Mouse (Mus musculus): ENCODE data around the gene Galnt18. TPM values are rescaled to one million over a fixed set of nuclear protein-coding genes. Genes with fewer than 3 reads are reported as not detected.

The Galnt18 gene
- 17.9 and 18.8 TPM in 2 replicates for polyA plus RNA-seq (2015; fragmentation: Nextera tagmentation; extraction: Ambion mirVana)

DNA sequence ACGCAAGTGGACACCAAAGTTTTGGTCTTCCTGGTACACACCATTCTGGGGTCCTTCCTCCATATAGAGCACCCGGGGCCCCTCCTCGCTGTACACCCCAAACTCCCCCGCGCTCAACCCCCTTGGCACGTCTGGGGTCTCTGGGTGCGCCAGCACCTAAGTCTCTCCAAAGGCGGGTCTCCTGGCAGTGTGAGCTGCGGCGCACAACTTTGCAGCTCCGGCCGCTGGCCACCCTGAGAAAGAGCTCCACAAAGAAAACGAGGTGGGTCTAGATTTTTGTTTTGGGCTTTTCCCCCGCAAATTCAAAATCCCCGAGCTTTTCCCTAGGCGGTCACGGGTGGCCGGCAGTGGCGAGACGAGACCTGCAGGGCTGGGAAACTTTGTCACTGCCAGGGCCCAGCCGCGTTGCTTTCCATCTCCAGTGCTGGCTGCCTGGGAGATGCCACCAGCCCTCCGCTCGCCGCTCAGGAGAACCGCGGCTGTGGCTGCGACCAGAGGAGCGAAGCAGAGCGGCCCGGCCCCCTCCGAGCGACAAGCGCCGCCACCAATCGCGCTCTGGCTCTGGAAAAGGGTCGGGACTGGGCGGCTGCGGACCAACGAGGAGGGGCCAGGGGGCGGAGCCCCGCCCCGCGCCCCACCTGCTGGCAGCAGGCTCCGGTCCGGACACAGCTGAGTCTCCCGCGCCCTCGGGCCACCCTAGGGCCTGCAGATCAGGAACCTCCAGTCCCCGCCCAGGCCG, at the start of gene Galnt18:
Gene Galnt18 (minus strand): TSS at position 474 of the 739 bp plus-strand sequence.
- peaks cover 35% of the 10 kb centered on the region for H3K27me3 ChIP-seq
- peak; percentile 97 for ATAC-seq (ENCODE audit: low FRiP score, low read depth)
- H3K36me3 ChIP-seq: no peaks in the 10 kb centered on the region; the same call in 1 of the 2 replicates
- H3K9ac ChIP-seq: peak within 1 kb of the TSS; percentile 61
- peak within 1 kb of the TSS; percentile 94 for H3K4me2 ChIP-seq (replicated peaks)
- WGBS: under 1% methylated on average over 52 of the region's 52 CpGs
- peak within 1 kb of the TSS; percentile 57 for H3K4me3 ChIP-seq
- peaks cover 22% of the 10 kb centered on the region; the same call in 1 of the 2 replicates for H3K4me1 ChIP-seq
- H3K27ac ChIP-seq: no peak within 1 kb of the TSS
- no peaks in the 10 kb centered on the region for H3K9me3 ChIP-seq

DNA sequence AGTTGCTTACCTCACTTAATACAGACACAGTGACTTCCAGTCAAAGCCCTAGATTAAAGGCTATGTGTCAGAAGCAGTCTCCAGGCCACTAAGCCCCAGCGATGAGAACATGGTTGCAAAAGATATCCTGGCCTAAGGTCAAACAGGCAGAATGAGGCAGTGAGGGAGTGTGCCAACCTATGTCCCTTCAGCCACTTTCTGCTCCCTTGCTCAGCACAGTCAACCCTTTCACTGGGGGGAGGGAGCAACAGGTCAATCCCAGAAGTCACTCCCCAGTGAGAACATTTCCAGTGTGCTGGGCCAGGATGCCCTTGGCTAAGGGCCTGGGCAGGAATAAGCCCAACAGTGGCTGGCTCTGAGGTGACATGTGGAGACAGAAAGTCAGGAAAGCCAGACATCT, 47.6 kb upstream of the Galnt18 start:
- no peak for ATAC-seq (ENCODE audit: low FRiP score, low read depth)
- Histone ChIP-seq H3K27ac (no peak overlapping the region), H3K9ac (no peak overlapping the region), H3K9me3 (no peaks in the 10 kb centered on the region), H3K36me3 (no peaks in the 10 kb centered on the region), H3K4me3 (no peak overlapping the region), H3K27me3 (no peaks in the 10 kb centered on the region), H3K4me1 (no peaks in the 10 kb centered on the region), H3K4me2 (replicated peaks) (no peak overlapping the region)
- 94% methylated on average over 1 of the region's 1 CpGs for WGBS

DNA sequence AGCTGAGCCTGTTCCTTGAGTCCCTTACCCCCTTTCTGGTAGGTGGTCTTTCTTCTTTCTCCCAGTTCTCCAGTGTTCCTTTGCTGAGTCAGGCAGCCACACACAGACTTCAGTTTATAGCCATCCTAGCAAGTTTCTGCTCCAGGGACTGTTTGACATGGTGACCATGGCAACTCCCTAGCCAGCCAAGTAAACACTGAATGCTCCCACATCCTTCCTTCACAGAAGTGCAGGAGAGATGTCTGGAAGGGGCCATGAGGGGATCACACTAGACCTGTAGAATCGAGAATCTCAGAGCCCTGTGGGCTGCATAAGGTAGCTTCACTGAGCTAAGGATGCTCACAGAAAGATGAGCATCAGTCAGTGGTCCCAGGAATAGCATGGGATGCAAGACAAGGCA, 33.3 kb upstream of the Galnt18 start:
- peaks cover 5% of the 10 kb centered on the region for H3K4me1 ChIP-seq
- no peak for ATAC-seq (ENCODE audit: low FRiP score, low read depth)
- no peak overlapping the region for H3K9ac ChIP-seq
- H3K27ac ChIP-seq: no peak overlapping the region
- H3K9me3 ChIP-seq: no peaks in the 10 kb centered on the region
- no peak overlapping the region for H3K4me2 ChIP-seq (replicated peaks)
- no peaks in the 10 kb centered on the region for H3K36me3 ChIP-seq
- WGBS: 46% methylated on average over 1 of the region's 1 CpGs
- no peaks in the 10 kb centered on the region for H3K27me3 ChIP-seq
- H3K4me3 ChIP-seq: no peak overlapping the region

DNA sequence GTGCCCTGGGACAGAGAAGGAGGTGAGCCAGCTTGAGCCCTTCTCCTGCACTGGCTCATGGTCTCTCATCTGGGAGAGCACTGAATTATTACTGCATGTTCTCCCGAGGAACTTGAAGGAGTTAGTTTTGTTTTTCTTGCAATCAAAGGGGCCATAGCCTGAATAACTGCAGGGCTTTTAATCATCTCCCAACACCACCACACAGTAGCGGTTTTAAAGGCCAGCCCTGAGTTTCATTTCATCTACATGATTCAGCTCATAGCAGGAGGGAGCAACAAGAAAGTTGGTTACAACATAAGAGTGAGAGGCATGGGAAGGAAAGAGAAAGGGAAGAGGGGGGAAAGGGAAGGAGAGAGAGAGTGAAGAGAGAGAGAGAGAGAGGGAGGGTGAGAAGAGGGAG, 31.3 kb upstream of the Galnt18 start:
- no peaks in the 10 kb centered on the region for H3K36me3 ChIP-seq
- H3K27me3 ChIP-seq: no peaks in the 10 kb centered on the region
- WGBS: 32% methylated on average over 2 of the region's 2 CpGs
- no peak overlapping the region for H3K9ac ChIP-seq
- no peak for ATAC-seq (ENCODE audit: low FRiP score, low read depth)
- no peak overlapping the region for H3K4me3 ChIP-seq
- H3K27ac ChIP-seq: no peak overlapping the region
- no peak overlapping the region for H3K4me2 ChIP-seq (replicated peaks)
- no peaks in the 10 kb centered on the region for H3K9me3 ChIP-seq
- H3K4me1 ChIP-seq: peaks cover 5% of the 10 kb centered on the region

DNA sequence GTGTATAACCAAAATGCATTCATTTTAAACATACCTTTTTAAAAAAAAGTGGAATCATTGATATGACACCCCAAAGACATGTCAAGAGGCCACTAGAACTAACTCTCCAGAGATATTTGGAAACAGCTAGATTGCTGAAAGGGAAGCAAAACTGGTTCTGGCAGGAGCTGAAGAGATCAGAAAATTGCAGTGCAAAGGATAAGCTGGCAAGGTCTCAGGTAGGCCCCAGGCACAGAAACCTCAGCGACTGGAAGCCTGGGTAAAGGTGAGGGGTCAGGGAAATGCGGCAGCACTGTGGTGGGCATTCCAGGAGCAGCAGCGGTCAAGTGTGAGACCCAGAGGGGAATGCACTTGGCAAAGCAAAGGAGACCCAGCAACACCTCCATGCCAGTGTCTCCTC, 30.0 kb upstream of the Galnt18 start:
- no peak overlapping the region for H3K4me3 ChIP-seq
- H3K36me3 ChIP-seq: no peaks in the 10 kb centered on the region
- H3K9me3 ChIP-seq: no peaks in the 10 kb centered on the region
- no peak overlapping the region for H3K9ac ChIP-seq
- no peak overlapping the region for H3K4me2 ChIP-seq (replicated peaks)
- no peak for ATAC-seq (ENCODE audit: low FRiP score, low read depth)
- H3K27me3 ChIP-seq: no peaks in the 10 kb centered on the region
- H3K4me1 ChIP-seq: peaks cover 5% of the 10 kb centered on the region
- 62% methylated on average over 3 of the region's 3 CpGs for WGBS
- H3K27ac ChIP-seq: no peak overlapping the region

DNA sequence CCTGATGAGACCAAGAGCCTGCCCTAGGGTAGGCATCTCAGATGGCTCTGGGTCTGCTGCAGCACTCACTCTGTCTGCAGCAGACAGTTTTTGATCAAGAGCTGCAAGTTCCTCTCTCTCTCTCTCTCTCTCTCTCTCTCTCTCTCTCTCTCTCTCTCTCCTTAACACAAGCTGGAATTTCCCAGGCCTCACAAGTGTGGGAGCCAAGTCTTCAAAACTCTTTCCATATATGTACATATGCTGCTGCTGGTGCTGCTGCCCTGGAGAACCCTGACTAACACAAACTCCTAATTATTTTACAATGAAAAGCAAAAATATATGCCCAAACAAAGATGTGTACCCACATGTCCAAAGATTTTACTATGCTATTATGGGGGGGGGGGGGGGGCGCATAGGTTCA, 26.3 kb upstream of the Galnt18 start:
- Histone ChIP-seq H3K27me3 (no peaks in the 10 kb centered on the region), H3K9ac (no peak overlapping the region), H3K9me3 (no peaks in the 10 kb centered on the region), H3K36me3 (no peaks in the 10 kb centered on the region), H3K4me1 (no peaks in the 10 kb centered on the region), H3K27ac (no peak overlapping the region), H3K4me2 (replicated peaks) (no peak overlapping the region), H3K4me3 (no peak overlapping the region)
- 91% methylated on average over 1 of the region's 1 CpGs for WGBS
- no peak for ATAC-seq (ENCODE audit: low FRiP score, low read depth)

DNA sequence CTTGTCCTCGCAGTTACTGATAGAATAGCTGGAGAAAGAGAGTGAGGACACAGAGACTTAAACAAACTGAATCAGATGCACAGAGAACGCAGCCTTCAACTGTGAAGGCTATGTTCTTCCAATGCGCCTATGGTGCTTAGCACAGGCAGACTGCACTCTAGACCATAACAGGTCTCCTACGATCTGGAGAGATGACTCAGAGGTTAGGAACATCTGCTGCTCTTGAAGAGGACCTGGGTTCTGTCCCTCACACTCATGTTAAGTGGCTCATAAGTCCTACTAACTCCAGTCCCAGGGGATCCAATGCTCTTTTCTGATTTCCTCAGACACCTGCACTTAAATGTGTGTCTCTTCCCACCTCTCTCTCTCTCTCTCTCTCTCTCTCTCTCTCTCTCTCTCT, 24.9 kb upstream of the Galnt18 start:
- ATAC-seq (ENCODE audit: low FRiP score, low read depth): no peak
- H3K4me1 ChIP-seq: no peaks in the 10 kb centered on the region
- no peak overlapping the region for H3K4me2 ChIP-seq (replicated peaks)
- no peaks in the 10 kb centered on the region for H3K9me3 ChIP-seq
- no peak overlapping the region for H3K4me3 ChIP-seq
- no peaks in the 10 kb centered on the region for H3K27me3 ChIP-seq
- WGBS: 89% methylated on average over 4 of the region's 4 CpGs
- H3K36me3 ChIP-seq: no peaks in the 10 kb centered on the region
- no peak overlapping the region for H3K27ac ChIP-seq
- H3K9ac ChIP-seq: no peak overlapping the region

DNA sequence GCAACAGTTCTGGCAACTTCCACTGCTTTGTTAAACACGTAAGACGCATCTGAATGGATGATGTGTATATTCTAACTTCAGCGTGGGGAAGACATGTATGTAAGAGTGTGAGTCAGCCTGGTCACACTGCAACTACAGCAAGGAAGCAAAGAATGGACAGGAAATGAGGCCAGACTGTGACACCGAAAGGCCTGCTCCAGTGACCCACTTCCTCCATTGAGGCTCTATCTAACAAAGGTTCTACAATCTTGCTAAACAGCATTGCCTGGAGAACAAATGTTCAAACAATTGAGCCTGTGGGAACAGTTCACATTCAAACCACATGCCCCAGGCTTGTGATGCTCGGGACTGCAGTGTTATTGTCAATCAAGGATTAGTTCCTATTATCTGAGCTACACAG, 21.0 kb upstream of the Galnt18 start:
- Histone ChIP-seq H3K27ac (no peak overlapping the region), H3K27me3 (no peaks in the 10 kb centered on the region), H3K4me2 (replicated peaks) (no peak overlapping the region), H3K9ac (no peak overlapping the region), H3K9me3 (no peaks in the 10 kb centered on the region), H3K36me3 (no peaks in the 10 kb centered on the region), H3K4me3 (no peak overlapping the region), H3K4me1 (no peaks in the 10 kb centered on the region)
- no peak for ATAC-seq (ENCODE audit: low FRiP score, low read depth)
- 79% methylated on average over 5 of the region's 5 CpGs for WGBS

DNA sequence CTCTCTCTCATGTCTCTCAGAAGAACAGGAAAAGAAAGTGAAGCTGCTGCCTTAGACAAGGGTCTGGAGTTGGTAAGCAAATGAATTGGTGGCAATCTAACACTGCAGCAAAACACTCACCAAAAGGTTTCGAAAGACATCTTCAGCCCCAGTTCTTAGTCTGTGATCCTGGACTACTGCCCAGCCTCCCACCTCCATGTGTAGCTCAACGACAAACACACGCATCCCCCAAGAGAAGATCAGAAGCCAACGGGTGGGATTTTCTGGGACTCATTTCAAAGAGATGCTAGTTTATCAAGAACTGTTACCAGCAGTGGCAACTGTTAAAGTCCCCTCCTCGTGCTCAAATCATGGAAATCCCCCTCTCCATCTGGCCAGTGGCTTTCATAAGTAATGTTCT, 20.3 kb upstream of the Galnt18 start:
- ATAC-seq (ENCODE audit: low FRiP score, low read depth): no peak
- no peaks in the 10 kb centered on the region for H3K9me3 ChIP-seq

DNA sequence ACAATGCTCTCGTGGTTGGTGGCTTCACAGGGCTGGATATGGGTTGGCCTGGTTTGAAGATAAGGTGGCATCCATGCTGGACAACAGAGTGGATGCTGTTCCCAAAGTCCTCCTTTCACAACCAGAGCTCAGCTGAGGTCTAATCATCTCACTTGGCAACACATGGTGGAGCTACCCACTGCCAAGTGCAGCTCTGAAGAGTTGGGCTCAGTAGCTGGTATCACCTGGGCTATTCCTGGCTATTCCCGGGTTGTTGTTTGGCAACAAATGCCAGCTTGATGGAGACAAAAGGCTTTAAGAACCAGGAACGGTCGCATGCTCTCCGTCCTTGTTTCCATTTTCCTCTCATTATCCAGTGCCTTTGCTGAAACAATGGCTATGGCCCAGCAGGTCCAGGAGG, 19.2 kb upstream of the Galnt18 start:
- ATAC-seq (ENCODE audit: low FRiP score, low read depth): no peak
- H3K36me3 ChIP-seq: no peaks in the 10 kb centered on the region
- no peak overlapping the region for H3K4me3 ChIP-seq
- no peak overlapping the region for H3K27ac ChIP-seq
- H3K4me2 ChIP-seq (replicated peaks): no peak overlapping the region
- H3K9me3 ChIP-seq: no peaks in the 10 kb centered on the region
- H3K27me3 ChIP-seq: no peaks in the 10 kb centered on the region
- H3K4me1 ChIP-seq: no peaks in the 10 kb centered on the region
- no peak overlapping the region for H3K9ac ChIP-seq
- 76% methylated on average over 5 of the region's 5 CpGs for WGBS

More for the DNA sequence above, 20.3 kb upstream of the Galnt18 start:
- Histone ChIP-seq H3K36me3 (no peaks in the 10 kb centered on the region), H3K4me2 (replicated peaks) (no peak overlapping the region), H3K9ac (no peak overlapping the region), H3K4me1 (no peaks in the 10 kb centered on the region), H3K27ac (no peak overlapping the region), H3K4me3 (no peak overlapping the region), H3K27me3 (no peaks in the 10 kb centered on the region)
- WGBS: 71% methylated on average over 5 of the region's 5 CpGs

DNA sequence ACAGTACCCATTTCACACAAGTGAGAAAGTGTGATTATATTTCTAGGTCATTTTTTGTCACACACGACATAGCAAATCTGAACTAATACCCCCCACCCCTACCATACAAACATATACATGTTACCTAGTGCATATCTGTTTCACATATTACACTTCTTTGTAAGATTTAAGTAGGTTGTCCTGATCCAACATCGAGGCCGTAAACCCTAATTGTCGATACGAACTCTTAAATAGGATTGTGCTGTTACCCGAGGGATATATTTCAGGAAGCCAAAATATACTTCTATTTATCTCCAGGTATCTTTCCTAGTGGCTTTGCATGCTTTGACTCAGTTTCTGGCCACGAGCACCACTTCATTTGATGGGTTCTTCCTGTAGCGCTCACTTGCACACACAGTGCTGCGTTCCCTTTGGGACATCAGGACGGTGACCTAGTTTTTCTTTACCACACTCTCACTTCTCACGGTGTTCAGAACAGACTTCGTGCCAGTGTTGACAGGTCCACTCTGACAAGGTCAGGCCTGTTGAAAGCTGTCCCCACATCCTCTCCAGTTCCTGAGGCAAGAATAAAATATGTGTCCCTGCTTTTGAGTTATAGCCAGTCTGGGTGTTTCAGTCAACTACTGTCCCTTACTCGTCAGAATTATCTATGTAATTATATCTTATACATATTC, 17.7 kb upstream of the Galnt18 start:
- H3K9me3 ChIP-seq: no peaks in the 10 kb centered on the region
- no peak overlapping the region for H3K27ac ChIP-seq
- no peak overlapping the region for H3K4me3 ChIP-seq
- H3K4me1 ChIP-seq: no peaks in the 10 kb centered on the region
- H3K4me2 ChIP-seq (replicated peaks): no peak overlapping the region
- WGBS: 80% methylated on average over 13 of the region's 13 CpGs
- no peaks in the 10 kb centered on the region for H3K27me3 ChIP-seq
- H3K36me3 ChIP-seq: no peaks in the 10 kb centered on the region
- no peak overlapping the region for H3K9ac ChIP-seq
- no peak for ATAC-seq (ENCODE audit: low FRiP score, low read depth)

DNA sequence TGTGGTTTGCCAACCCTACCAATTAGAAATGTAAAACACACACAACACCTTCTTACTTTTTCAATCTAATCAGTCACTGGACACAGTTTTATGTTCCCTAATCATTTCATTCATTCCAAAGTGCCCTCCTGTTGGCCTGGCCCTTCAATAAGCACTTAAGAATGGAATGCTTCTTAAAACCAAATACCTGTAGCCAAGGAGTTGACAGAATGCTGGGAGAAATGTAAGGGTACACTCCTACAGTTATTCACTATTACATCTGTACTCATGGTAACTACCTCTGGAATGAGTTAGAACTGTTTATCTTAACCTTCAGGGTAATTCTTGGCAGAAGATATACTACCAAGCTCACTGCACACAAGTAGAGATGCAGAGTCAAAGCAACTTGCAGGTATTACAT, 15.3 kb upstream of the Galnt18 start:
- H3K4me1 ChIP-seq: no peaks in the 10 kb centered on the region
- no peaks in the 10 kb centered on the region for H3K36me3 ChIP-seq
- no peak overlapping the region for H3K27ac ChIP-seq
- ATAC-seq (ENCODE audit: low FRiP score, low read depth): no peak
- no peak overlapping the region for H3K9ac ChIP-seq
- H3K4me3 ChIP-seq: no peak overlapping the region
- no peaks in the 10 kb centered on the region for H3K27me3 ChIP-seq
- no peaks in the 10 kb centered on the region for H3K9me3 ChIP-seq
- H3K4me2 ChIP-seq (replicated peaks): no peak overlapping the region

DNA sequence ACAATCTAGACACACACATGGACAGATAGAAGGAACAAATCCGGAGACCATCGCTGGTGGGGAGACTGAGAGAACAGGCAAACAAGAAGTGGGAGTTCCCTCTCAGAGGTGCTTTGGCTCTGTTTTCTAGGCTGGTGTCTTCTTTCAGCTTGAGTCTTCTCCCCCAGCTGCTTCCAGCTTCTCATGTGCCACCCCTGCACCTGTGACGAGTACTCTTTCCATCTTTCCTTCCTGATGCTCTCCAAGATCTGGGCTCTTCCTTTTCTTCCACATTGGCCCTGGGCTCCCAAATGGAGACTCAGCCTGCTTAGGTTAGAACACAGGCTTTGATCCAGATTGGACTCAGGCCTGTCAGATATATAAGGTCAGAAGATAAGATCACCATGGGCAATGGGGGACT, 12.4 kb upstream of the Galnt18 start:
- H3K27me3 ChIP-seq: no peaks in the 10 kb centered on the region
- ATAC-seq (ENCODE audit: low FRiP score, low read depth): no peak
- H3K4me2 ChIP-seq (replicated peaks): no peak overlapping the region
- WGBS: 83% methylated on average over 3 of the region's 3 CpGs
- H3K27ac ChIP-seq: no peak overlapping the region
- H3K36me3 ChIP-seq: no peaks in the 10 kb centered on the region
- H3K4me1 ChIP-seq: 0 out of 2 replicates have a peak, but pooled peaks cover 3% of the 10 kb centered on the region
- no peaks in the 10 kb centered on the region for H3K9me3 ChIP-seq
- no peak overlapping the region for H3K9ac ChIP-seq
- no peak overlapping the region for H3K4me3 ChIP-seq
